Mouse (Mus musculus) myocyte (in vitro differentiated cells): ENCODE measurements at regions not wholly inside any gene's neighbourhood (a gene's known extent, or its start where the extent isn't known, plus 50 kb on each side); places are given as distances from the start of the nearest gene placed in this dataset.

ENCODE experiments used
- H3K27me3 ChIP-seq: one replicate; pipeline ENCODE4 v1.6.1; 2011; ENCODE audit not compliant: control insufficient read depth, insufficient read depth, insufficient read length
- H3K36me3 ChIP-seq: one replicate; pipeline ENCODE4 v1.6.1; 2011; ENCODE audit not compliant: control insufficient read depth, insufficient read depth
- H3K4me2 ChIP-seq: one replicate; pipeline ENCODE4 v1.6.1; 2011; ENCODE audit warnings: low read depth, control low read depth
- H3K4me3 ChIP-seq: one replicate; pipeline ENCODE4 v1.5.1; 2011; ENCODE audit warnings: mild to moderate bottlenecking, control low read depth, moderate library complexity
- H3K79me2 ChIP-seq: one replicate; pipeline ENCODE4 v1.6.1; 2011; ENCODE audit not compliant: control insufficient read depth, insufficient read depth
- H3ac ChIP-seq: one replicate; pipeline ENCODE4 v1.6.1; 2011; ENCODE audit not compliant: control insufficient read depth, insufficient read length
- CEBPB ChIP-seq: IDR thresholded peaks from 2 replicates; pipeline ENCODE4 v1.6.1; 2011; ENCODE audit warnings: mild to moderate bottlenecking, moderate library complexity; ENCODE audit not compliant: poor library complexity, insufficient read depth, severe bottlenecking
- E2F4 ChIP-seq: IDR thresholded peaks from one replicate; pipeline ENCODE4 v1.6.1; 2011; ENCODE audit warnings: mild to moderate bottlenecking, control low read depth, moderate library complexity; ENCODE audit not compliant: insufficient read depth
- MAX ChIP-seq: IDR thresholded peaks from one replicate; pipeline ENCODE4 v1.6.1; 2011; ENCODE audit warnings: low read depth, mild to moderate bottlenecking, control low read depth
- MYOD1 ChIP-seq, 3 experiments: IDR thresholded peaks; one replicate each; pipeline ENCODE4 v1.6.1; 2011; ENCODE audit warnings: control low read depth in 2 of 3, low read depth in 2 of 3, mild to moderate bottlenecking in 2 of 3, moderate library complexity in 1 of 3; ENCODE audit not compliant: insufficient read length in 2 of 3, control insufficient read depth in 1 of 3
- MYOG ChIP-seq, 3 experiments: IDR thresholded peaks; one replicate each; pipeline ENCODE4 v1.6.1; 2011; ENCODE audit warnings: control low read depth in 2 of 3, low read depth in 2 of 3, mild to moderate bottlenecking in 2 of 3; ENCODE audit not compliant: insufficient read length in 2 of 3, control insufficient read depth in 1 of 3, insufficient read depth in 1 of 3
- POLR2A ChIP-seq: IDR thresholded peaks from one replicate; pipeline ENCODE4 v1.6.1; 2011; ENCODE audit warnings: low read depth, mild to moderate bottlenecking, control low read depth, moderate library complexity; ENCODE audit not compliant: insufficient read length
- POLR2AphosphoS2 ChIP-seq: IDR thresholded peaks from one replicate; pipeline ENCODE4 v1.6.1; 2011; ENCODE audit warnings: low read depth, control low read depth; ENCODE audit not compliant: insufficient read length
- REST ChIP-seq: IDR thresholded peaks from one replicate; pipeline ENCODE4 v1.6.1; 2011; ENCODE audit warnings: mild to moderate bottlenecking, control low read depth, moderate library complexity; ENCODE audit not compliant: insufficient read depth, insufficient read length
- SRF ChIP-seq: IDR thresholded peaks from one replicate; pipeline ENCODE4 v1.6.1; 2011; ENCODE audit warnings: low read depth; ENCODE audit not compliant: control insufficient read depth, insufficient read length
- TCF12 ChIP-seq: IDR thresholded peaks from one replicate; pipeline ENCODE4 v1.6.1; 2011; ENCODE audit warnings: mild to moderate bottlenecking, control low read depth; ENCODE audit not compliant: poor library complexity, insufficient read depth, severe bottlenecking
- TCF3 ChIP-seq: IDR thresholded peaks from one replicate; pipeline ENCODE4 v1.6.1; 2011; ENCODE audit warnings: low read depth, control low read depth; ENCODE audit not compliant: insufficient read length
- USF1 ChIP-seq: IDR thresholded peaks from one replicate; pipeline ENCODE4 v1.6.1; 2011; ENCODE audit warnings: low read depth, mild to moderate bottlenecking, control low read depth, moderate library complexity

DNA sequence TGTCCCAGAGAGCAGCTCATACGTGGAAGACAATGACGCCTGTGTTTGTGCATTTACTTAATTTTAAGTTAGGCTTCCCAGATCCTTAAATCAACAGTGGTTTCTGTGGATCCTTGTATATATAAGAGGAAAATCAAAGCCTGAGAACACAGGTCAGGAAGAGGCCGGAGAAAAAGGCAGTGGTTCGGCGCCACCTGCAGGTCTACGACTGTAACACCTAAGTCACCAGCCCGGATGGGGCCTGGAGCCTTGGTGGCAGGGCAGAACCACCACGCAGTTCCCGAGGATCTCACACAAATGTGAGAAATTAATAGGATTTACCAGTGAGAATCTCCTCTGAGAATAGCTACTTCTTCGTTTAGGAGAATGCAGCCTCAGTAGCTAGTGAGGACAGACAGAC, 62.9 kb upstream of the Zdhhc25 start:
- no peak overlapping the region for H3K4me3 ChIP-seq
- no peak overlapping the region for H3ac ChIP-seq
- H3K36me3 ChIP-seq: no peaks in the 10 kb centered on the region
- H3K4me2 ChIP-seq: no peak overlapping the region
- TF ChIP-seq E2F4 (no peak), TCF12 (no peak), POLR2A (no peak), POLR2AphosphoS2 (no peak), MYOD1 (IDR thresholded peaks at IDR 0.05; ENCODE audit: control insufficient read depth in 1 of 3, insufficient read length in 2 of 3, low read depth in 2 of 3) (no peak), MAX (no peak), TCF3 (no peak), REST (no peak), USF1 (no peak), MYOG (IDR thresholded peaks at IDR 0.05; ENCODE audit: control insufficient read depth in 1 of 3, insufficient read depth in 1 of 3, insufficient read length in 2 of 3, low read depth in 2 of 3) (no peak), SRF (no peak), CEBPB (no peak)
- H3K27me3 ChIP-seq: no peaks in the 10 kb centered on the region
- H3K79me2 ChIP-seq: no peaks in the 10 kb centered on the region

DNA sequence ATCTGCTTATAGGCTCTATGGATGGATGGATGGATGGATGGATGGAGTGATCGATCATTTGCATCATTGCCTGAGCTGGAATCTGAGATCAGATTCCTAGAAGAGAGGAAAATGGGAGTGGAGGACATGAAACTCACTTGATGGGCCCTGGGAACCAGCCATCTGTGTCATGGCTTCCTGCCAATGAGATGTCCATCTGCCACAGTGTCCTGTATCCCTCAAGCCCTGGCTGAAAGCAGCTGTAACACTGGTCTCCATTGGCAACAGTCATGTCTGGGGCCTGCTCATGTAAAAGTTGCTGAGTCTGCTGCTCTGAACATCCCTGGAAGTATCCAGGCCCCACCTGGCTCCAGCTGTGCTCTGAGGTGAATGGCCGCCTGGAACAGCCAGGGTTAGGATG, 57.5 kb upstream of the Zdhhc25 start:
- H3K4me3 ChIP-seq: no peak overlapping the region
- H3K27me3 ChIP-seq: no peaks in the 10 kb centered on the region
- H3K79me2 ChIP-seq: no peaks in the 10 kb centered on the region
- no peak overlapping the region for H3K4me2 ChIP-seq
- H3ac ChIP-seq: no peak overlapping the region
- no peak for TF ChIP-seq MYOG (IDR thresholded peaks at IDR 0.05; ENCODE audit: control insufficient read depth in 1 of 3, insufficient read depth in 1 of 3, insufficient read length in 2 of 3, low read depth in 2 of 3)
- no peak for TF ChIP-seq SRF
- no peak for TF ChIP-seq CEBPB
- TF ChIP-seq POLR2A: no peak
- TF ChIP-seq REST: no peak
- TF ChIP-seq MYOD1 (IDR thresholded peaks at IDR 0.05; ENCODE audit: control insufficient read depth in 1 of 3, insufficient read length in 2 of 3, low read depth in 2 of 3): no peak
- TF ChIP-seq USF1: no peak
- no peak for TF ChIP-seq MAX
- H3K36me3 ChIP-seq: no peaks in the 10 kb centered on the region

DNA sequence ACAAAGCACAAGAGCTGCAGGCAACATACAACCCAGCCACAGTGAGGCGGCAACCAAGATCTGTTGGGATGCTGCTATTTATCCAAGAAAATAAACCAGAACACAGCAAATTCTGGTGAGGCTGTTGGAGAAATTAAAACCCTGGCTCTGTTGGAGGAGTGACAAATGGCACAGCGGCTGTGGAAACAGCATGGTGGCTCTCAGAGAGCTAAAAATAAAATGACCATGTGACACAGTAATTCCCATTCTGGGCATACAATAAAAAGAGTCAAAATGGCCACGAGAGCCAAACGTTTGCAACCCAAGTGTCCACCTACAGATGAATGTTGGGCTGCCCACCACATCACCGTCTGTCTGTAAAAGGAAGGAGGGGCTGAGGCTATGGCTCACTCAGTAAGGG, 55.9 kb upstream of the Zdhhc25 start:
- Histone ChIP-seq H3K27me3 (no peaks in the 10 kb centered on the region), H3K4me2 (no peak overlapping the region), H3K79me2 (no peaks in the 10 kb centered on the region), H3K4me3 (no peak overlapping the region), H3ac (no peak overlapping the region), H3K36me3 (no peaks in the 10 kb centered on the region)
- TF ChIP-seq USF1 (no peak), TCF12 (no peak)

DNA sequence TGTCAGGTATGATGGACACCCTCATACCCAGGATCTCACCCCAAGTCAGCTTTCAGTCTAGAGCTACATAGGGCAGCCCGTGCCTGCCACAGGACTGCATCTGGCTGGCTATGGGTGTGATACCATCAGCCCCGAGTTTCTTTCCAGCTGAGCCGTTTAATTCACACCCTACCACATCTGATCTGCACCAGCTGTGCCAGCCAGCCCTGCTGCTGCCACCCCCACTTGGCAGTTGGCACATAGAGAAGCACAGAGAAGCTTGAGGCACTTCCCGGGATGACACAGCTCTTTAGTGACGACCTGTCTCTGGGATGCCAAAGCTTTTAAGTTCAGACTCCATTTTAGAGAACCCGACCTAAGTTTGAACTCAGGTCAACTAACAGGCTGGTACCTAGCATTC, 51.8 kb upstream of the Zdhhc25 start:
- Histone ChIP-seq H3K4me3 (no peak overlapping the region), H3K4me2 (no peak overlapping the region), H3K36me3 (no peaks in the 10 kb centered on the region), H3K79me2 (no peaks in the 10 kb centered on the region), H3ac (no peak overlapping the region), H3K27me3 (no peaks in the 10 kb centered on the region)
- no peak for TF ChIP-seq POLR2AphosphoS2
- TF ChIP-seq MYOG (IDR thresholded peaks at IDR 0.05; ENCODE audit: control insufficient read depth in 1 of 3, insufficient read depth in 1 of 3, insufficient read length in 2 of 3, low read depth in 2 of 3): no peak
- TF ChIP-seq CEBPB: no peak
- no peak for TF ChIP-seq USF1
- TF ChIP-seq REST: no peak
- no peak for TF ChIP-seq MAX
- no peak for TF ChIP-seq MYOD1 (IDR thresholded peaks at IDR 0.05; ENCODE audit: control insufficient read depth in 1 of 3, insufficient read length in 2 of 3, low read depth in 2 of 3)
- no peak for TF ChIP-seq E2F4
